Mouse (Mus musculus): ENCODE results near the gene Ttc9c. TPM values are rescaled to one million over a fixed set of nuclear protein-coding genes. Genes with fewer than 3 reads are reported as not detected.

Ttc9c gene
- polyA plus RNA-seq, 1 experiment from 2014 or later, result 55.0 TPM

DNA sequence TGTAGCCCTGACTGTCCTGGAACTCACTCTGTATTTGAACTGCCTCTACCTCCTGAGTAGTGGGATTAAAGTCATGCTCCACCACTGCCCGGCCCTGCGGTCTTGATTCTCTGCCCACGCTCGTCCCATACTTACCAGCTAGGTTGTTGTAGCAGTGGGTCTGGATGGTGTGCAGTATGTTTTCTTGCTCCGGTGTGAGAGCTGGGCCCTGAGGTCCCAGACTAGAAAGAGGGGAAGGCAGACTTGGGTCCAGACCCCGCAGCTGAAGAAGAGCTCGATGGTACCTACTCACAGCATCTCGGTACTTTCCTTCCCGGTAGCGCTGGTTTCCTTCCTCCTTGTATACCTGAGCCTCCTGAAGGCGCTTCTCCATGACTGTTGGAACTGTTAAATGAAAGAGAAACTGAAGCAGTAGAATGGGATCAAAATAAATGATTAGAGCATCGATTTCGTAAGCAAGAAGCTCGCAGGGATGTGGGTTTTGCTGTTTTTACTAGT, 783 bp downstream of the Ttc9c start:
- Histone ChIP-seq H3K27me3 (ENCODE audit: control insufficient read depth, insufficient read depth, low read depth, low read length) (no peaks in the 10 kb centered on the region), H3K9ac (ENCODE audit: low read depth, low read length) (peak overlapping the region; percentile 74), H3K36me3 (ENCODE audit: control insufficient read depth, insufficient read depth, low read length) (0 out of 2 replicates have a peak, but pooled peaks cover 2% of the 10 kb centered on the region), H3K4me1 (ENCODE audit: control insufficient read depth, insufficient read depth, low read length) (peaks cover 49% of the 10 kb centered on the region), H3K9me3 (replicated peaks; ENCODE audit: control insufficient read depth, low read length, poor library complexity, severe bottlenecking) (no peaks in the 10 kb centered on the region), H3K27ac (ENCODE audit: low read length) (peak overlapping the region; percentile 97), H3K4me2 (ENCODE audit: low read length) (peak overlapping the region; percentile 100), H3K4me3 (ENCODE audit: low read depth, low read length) (peak overlapping the region; percentile 99)
- 29% methylated on average over 14 of the region's 14 CpGs for WGBS
- no peak for ATAC-seq

DNA sequence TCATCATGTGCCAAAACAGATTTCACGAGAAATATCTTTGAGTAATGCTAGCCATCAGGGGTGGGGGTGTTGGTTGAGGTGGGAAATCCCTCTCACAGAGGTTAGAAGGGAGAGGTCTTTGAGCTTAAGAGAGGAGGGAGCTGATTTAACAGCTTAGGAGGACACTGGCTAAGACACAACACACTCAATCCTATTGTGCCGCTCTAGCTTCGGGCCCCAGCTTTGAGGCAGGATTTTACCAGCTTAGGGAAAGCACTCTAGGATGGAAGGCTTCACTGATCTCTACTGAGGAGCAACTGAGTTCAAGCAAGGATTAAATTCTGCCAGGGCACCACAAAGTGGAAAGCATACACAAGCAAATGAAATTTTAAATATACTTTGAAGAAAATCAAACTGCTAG, 2.1 kb downstream of the Ttc9c start:
- H3K9me3 ChIP-seq (replicated peaks; ENCODE audit: control insufficient read depth, low read length, poor library complexity, severe bottlenecking), result no peaks in the 10 kb centered on the region
- WGBS, result 30% methylated on average over 3 of the region's 3 CpGs
- peak overlapping the region; percentile 28; the same call in 1 of the 2 replicates for H3K9ac ChIP-seq (ENCODE audit: low read depth, low read length)

GRCm38 (mm10) chr19:8815812-8816211, 3.3 kb downstream of the Ttc9c start:
- H3K4me3 ChIP-seq (ENCODE audit: low read depth, low read length), result no peak overlapping the region
- no peaks in the 10 kb centered on the region for H3K9me3 ChIP-seq (replicated peaks; ENCODE audit: control insufficient read depth, low read length, poor library complexity, severe bottlenecking)
- peaks cover 28% of the 10 kb centered on the region for H3K4me1 ChIP-seq (ENCODE audit: control insufficient read depth, insufficient read depth, low read length)
- ATAC-seq, result no peak
- H3K4me2 ChIP-seq (ENCODE audit: low read length), result no peak overlapping the region
- peaks cover 5% of the 10 kb centered on the region; the same call in 1 of the 2 replicates for H3K36me3 ChIP-seq (ENCODE audit: control insufficient read depth, insufficient read depth, low read length)
- H3K9ac ChIP-seq (ENCODE audit: low read depth, low read length), result no peak overlapping the region
- WGBS, result 72% methylated on average over 11 of the region's 11 CpGs
- H3K27ac ChIP-seq (ENCODE audit: low read length), result no peak overlapping the region
- H3K27me3 ChIP-seq (ENCODE audit: control insufficient read depth, insufficient read depth, low read depth, low read length), result no peaks in the 10 kb centered on the region

More for the DNA sequence above, 2.1 kb downstream of the Ttc9c start:
- Histone ChIP-seq H3K4me2 (ENCODE audit: low read length) (peak overlapping the region; percentile 35), H3K36me3 (ENCODE audit: control insufficient read depth, insufficient read depth, low read length) (0 out of 2 replicates have a peak, but pooled peaks cover 2% of the 10 kb centered on the region), H3K27ac (ENCODE audit: low read length) (no peak overlapping the region), H3K4me1 (ENCODE audit: control insufficient read depth, insufficient read depth, low read length) (peaks cover 35% of the 10 kb centered on the region), H3K4me3 (ENCODE audit: low read depth, low read length) (no peak overlapping the region), H3K27me3 (ENCODE audit: control insufficient read depth, insufficient read depth, low read depth, low read length) (no peaks in the 10 kb centered on the region)
- ATAC-seq, result no peak

DNA sequence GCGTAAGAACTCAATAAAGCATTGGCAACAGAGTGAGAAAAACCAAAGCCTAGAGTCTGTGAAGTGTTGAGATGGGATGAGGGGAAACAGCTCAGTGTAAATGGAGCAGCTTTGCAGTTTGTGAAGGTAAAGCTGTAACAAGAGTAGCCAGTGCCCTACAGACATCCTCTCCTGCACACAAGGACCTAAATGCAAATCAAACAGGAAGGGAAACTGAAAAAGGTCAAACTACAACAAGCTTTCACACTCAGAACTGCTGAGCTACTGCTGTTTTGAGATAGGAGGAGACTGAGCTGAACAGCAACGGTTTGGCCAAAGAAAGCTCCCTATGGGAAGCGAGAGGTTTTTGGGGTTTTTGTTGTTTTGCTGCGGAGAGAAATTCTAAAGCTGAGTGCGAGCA, 12.3 kb downstream of the Ttc9c start:
- Histone ChIP-seq H3K9me3 (replicated peaks; ENCODE audit: control insufficient read depth, low read length, poor library complexity, severe bottlenecking) (no peaks in the 10 kb centered on the region), H3K27me3 (ENCODE audit: control insufficient read depth, insufficient read depth, low read depth, low read length) (no peaks in the 10 kb centered on the region), H3K4me3 (ENCODE audit: low read depth, low read length) (no peak overlapping the region), H3K36me3 (ENCODE audit: control insufficient read depth, insufficient read depth, low read length) (peaks cover 10% of the 10 kb centered on the region), H3K4me1 (ENCODE audit: control insufficient read depth, insufficient read depth, low read length) (peaks cover 11% of the 10 kb centered on the region), H3K9ac (ENCODE audit: low read depth, low read length) (no peak overlapping the region), H3K4me2 (ENCODE audit: low read length) (no peak overlapping the region), H3K27ac (ENCODE audit: low read length) (no peak overlapping the region)
- ATAC-seq, result no peak
- WGBS, result 93% methylated on average over 5 of the region's 5 CpGs

DNA sequence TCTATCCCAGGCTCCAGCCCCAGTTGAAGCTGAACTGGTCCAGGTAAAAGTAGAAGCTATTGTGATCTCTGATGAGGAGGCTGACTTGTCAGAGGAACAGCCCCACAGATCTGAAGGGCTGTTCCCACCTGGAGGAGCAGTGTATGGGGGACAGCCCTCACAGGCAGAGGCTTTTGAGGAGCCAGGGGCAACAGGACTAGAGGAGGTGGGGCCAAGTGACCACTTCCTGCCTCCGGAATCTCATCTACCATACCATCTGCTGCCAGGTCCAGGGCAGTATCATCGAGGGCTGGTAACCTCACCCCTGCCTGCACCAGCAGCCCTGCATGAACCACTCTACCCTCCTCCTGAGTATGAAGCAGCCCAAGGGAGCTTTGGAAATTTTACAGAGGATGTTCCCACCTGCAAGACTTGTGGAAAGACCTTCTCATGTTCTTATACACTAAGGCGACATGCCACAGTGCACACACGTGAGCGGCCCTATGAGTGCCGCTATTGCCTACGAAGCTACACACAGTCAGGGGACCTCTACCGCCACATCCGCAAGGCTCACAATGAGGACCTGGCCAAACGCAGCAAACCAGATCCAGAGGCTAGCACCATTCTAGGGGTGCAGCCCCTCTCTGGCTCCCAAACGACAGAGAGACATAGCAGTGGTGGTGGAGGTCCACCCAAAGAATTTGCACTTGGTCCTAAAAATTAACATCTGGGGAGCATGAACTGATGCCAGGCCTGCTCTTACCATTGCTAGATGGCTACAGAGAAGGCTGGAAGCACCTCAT, 15.1 kb downstream of the Ttc9c start:
- no peak overlapping the region for H3K9ac ChIP-seq (ENCODE audit: low read depth, low read length)
- peaks cover 14% of the 10 kb centered on the region for H3K4me1 ChIP-seq (ENCODE audit: control insufficient read depth, insufficient read depth, low read length)
- peaks cover 7% of the 10 kb centered on the region for H3K36me3 ChIP-seq (ENCODE audit: control insufficient read depth, insufficient read depth, low read length)
- 92% methylated on average over 11 of the region's 11 CpGs for WGBS
- no peak overlapping the region for H3K4me3 ChIP-seq (ENCODE audit: low read depth, low read length)
- H3K27me3 ChIP-seq (ENCODE audit: control insufficient read depth, insufficient read depth, low read depth, low read length), result no peaks in the 10 kb centered on the region
- H3K4me2 ChIP-seq (ENCODE audit: low read length), result no peak overlapping the region
- H3K9me3 ChIP-seq (replicated peaks; ENCODE audit: control insufficient read depth, low read length, poor library complexity, severe bottlenecking), result no peaks in the 10 kb centered on the region
- ATAC-seq, result no peak
- no peak overlapping the region for H3K27ac ChIP-seq (ENCODE audit: low read length)

- 87% methylated on average over 9 of the region's 9 CpGs for WGBS
- Histone ChIP-seq H3K36me3 (ENCODE audit: control insufficient read depth, insufficient read depth, low read length) (peaks cover 7% of the 10 kb centered on the region), H3K4me3 (ENCODE audit: low read depth, low read length) (peak overlapping the region; percentile 70), H3K9me3 (replicated peaks; ENCODE audit: control insufficient read depth, low read length, poor library complexity, severe bottlenecking) (no peaks in the 10 kb centered on the region), H3K9ac (ENCODE audit: low read depth, low read length) (peak overlapping the region; percentile 74; the same call in 1 of the 2 replicates), H3K4me1 (ENCODE audit: control insufficient read depth, insufficient read depth, low read length) (peaks cover 14% of the 10 kb centered on the region), H3K27me3 (ENCODE audit: control insufficient read depth, insufficient read depth, low read depth, low read length) (no peaks in the 10 kb centered on the region), H3K4me2 (ENCODE audit: low read length) (peak overlapping the region; percentile 67), H3K27ac (ENCODE audit: low read length) (peak overlapping the region; percentile 95)
- no peak for ATAC-seq
Observed at GRCm38 (mm10) chr19:8803204-8803780, 15.8 kb downstream of the Ttc9c start.

GRCm38 (mm10) chr19:8802130-8802821, 16.9 kb downstream of the Ttc9c start, which contains the start of gene Zbtb3:
TSS of gene Zbtb3 (plus strand) at chr19:8802555.
- Histone ChIP-seq H3K4me3 (ENCODE audit: low read depth, low read length) (peak within 1 kb of the TSS; percentile 70), H3K4me1 (ENCODE audit: control insufficient read depth, insufficient read depth, low read length) (peaks cover 21% of the 10 kb centered on the region), H3K27me3 (ENCODE audit: control insufficient read depth, insufficient read depth, low read depth, low read length) (no peaks in the 10 kb centered on the region), H3K9me3 (replicated peaks; ENCODE audit: control insufficient read depth, low read length, poor library complexity, severe bottlenecking) (no peaks in the 10 kb centered on the region), H3K9ac (ENCODE audit: low read depth, low read length) (peak within 1 kb of the TSS; percentile 74), H3K4me2 (ENCODE audit: low read length) (peak within 1 kb of the TSS; percentile 67), H3K36me3 (ENCODE audit: control insufficient read depth, insufficient read depth, low read length) (peaks cover 7% of the 10 kb centered on the region), H3K27ac (ENCODE audit: low read length) (peak within 1 kb of the TSS; percentile 95)
- peak; percentile 98 for ATAC-seq
- WGBS, result under 1% methylated on average over 30 of the region's 30 CpGs

DNA sequence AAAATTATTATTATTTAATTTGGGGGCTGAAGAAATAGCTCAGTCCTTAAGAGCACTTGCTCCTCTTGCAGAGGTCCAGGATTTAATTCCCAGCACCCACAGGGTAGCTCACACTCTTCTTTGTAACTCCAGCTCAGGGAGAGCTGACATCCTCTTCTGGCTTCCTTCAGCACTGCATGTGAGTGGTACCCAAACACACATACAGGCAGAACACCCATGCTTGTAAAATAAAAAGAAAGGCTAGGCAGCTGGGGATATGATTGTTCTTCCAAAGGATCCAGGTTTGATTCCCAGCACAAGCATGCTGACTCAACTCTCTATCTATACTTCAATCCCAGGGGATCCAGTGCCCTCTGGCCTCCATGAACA, 20.2 kb downstream of the Ttc9c start:
- Histone ChIP-seq H3K27me3 (ENCODE audit: control insufficient read depth, insufficient read depth, low read depth, low read length) (no peaks in the 10 kb centered on the region), H3K4me3 (ENCODE audit: low read depth, low read length) (no peak overlapping the region), H3K9ac (ENCODE audit: low read depth, low read length) (no peak overlapping the region), H3K4me2 (ENCODE audit: low read length) (peak overlapping the region; percentile 93), H3K9me3 (replicated peaks; ENCODE audit: control insufficient read depth, low read length, poor library complexity, severe bottlenecking) (no peaks in the 10 kb centered on the region), H3K36me3 (ENCODE audit: control insufficient read depth, insufficient read depth, low read length) (peaks cover 11% of the 10 kb centered on the region), H3K27ac (ENCODE audit: low read length) (no peak overlapping the region), H3K4me1 (ENCODE audit: control insufficient read depth, insufficient read depth, low read length) (peaks cover 26% of the 10 kb centered on the region)
- ATAC-seq, result no peak
